Mouse (Mus musculus): ENCODE data around the gene Nrg3.

Gene Nrg3

GRCm38 (mm10) chr14:39472790-39473761 is at the start of gene Nrg3:
Gene Nrg3 (minus strand): TSS chr14:39473088.
- DNase-seq (ENCODE audit: low spot score) = no peak

- DNase-seq (ENCODE audit: low spot score) = no peak
These were observed 36.1 kb upstream of the Nrg3 start for GRCm38 (mm10) chr14:39508956-39509355.

GRCm38 (mm10) chr14:39473771-39474211 is 903 bp upstream of the Nrg3 start:
- DNase-seq (ENCODE audit: low spot score) = no peak

- DNase-seq (ENCODE audit: low spot score) = no peak
These were observed 639 bp downstream of the Nrg3 start for GRCm38 (mm10) chr14:39472146-39472751.

GRCm38 (mm10) chr14:39471236-39471981 is 1.5 kb downstream of the Nrg3 start:
- DNase-seq (ENCODE audit: low spot score) = no peak

GRCm38 (mm10) chr14:39445501-39445900 is 27.4 kb downstream of the Nrg3 start:
- no peak for DNase-seq (ENCODE audit: low spot score)

- DNase-seq (ENCODE audit: low spot score) = no peak
These were observed 44.4 kb downstream of the Nrg3 start for GRCm38 (mm10) chr14:39428503-39428902.

GRCm38 (mm10) chr14:39421874-39422273 is 51.0 kb downstream of the Nrg3 start:
- DNase-seq (ENCODE audit: low spot score) = no peak

GRCm38 (mm10) chr14:39413270-39413669 is 59.6 kb downstream of the Nrg3 start:
- no peak for DNase-seq (ENCODE audit: low spot score)

GRCm38 (mm10) chr14:39386845-39387244 is 86.0 kb downstream of the Nrg3 start:
- no peak for DNase-seq (ENCODE audit: low spot score)

- DNase-seq (ENCODE audit: low spot score) = no peak
These were observed 91.6 kb downstream of the Nrg3 start for GRCm38 (mm10) chr14:39381321-39381720.

- no peak for DNase-seq (ENCODE audit: low spot score)
These were observed 99.7 kb downstream of the Nrg3 start for GRCm38 (mm10) chr14:39373220-39373619.

- DNase-seq (ENCODE audit: low spot score) = no peak
These were observed 116.6 kb downstream of the Nrg3 start for GRCm38 (mm10) chr14:39356251-39356650.

GRCm38 (mm10) chr14:39351979-39352737 is 120.7 kb downstream of the Nrg3 start:
- no peak for DNase-seq (ENCODE audit: low spot score)

GRCm38 (mm10) chr14:39317424-39318110 is 155.3 kb downstream of the Nrg3 start:
- no peak for DNase-seq (ENCODE audit: low spot score)

GRCm38 (mm10) chr14:39314111-39314510 is 158.8 kb downstream of the Nrg3 start:
- DNase-seq (ENCODE audit: low spot score) = no peak

GRCm38 (mm10) chr14:39265121-39265520 is 207.8 kb downstream of the Nrg3 start:
- no peak for DNase-seq (ENCODE audit: low spot score)

GRCm38 (mm10) chr14:39264422-39264821 is 208.5 kb downstream of the Nrg3 start:
- no peak for DNase-seq (ENCODE audit: low spot score)

GRCm38 (mm10) chr14:39261016-39261415 is 211.9 kb downstream of the Nrg3 start:
- DNase-seq (ENCODE audit: low spot score) = no peak

GRCm38 (mm10) chr14:39255391-39255790 is 217.5 kb downstream of the Nrg3 start:
- DNase-seq (ENCODE audit: low spot score) = no peak

- no peak for DNase-seq (ENCODE audit: low spot score)
These were observed 232.6 kb downstream of the Nrg3 start for GRCm38 (mm10) chr14:39240267-39240666.
